Mouse (Mus musculus) forebrain, embryonic 13.5 days (tissue): ENCODE results near the gene Btrc. TPM values are rescaled to one million over a fixed set of nuclear protein-coding genes. Genes with fewer than 3 reads are reported as not detected.
A peak's percentile ranks its signal among the peaks of the same experiment; 100 is the strongest.

ENCODE experiments used
- ATAC-seq: fragments of 200-750 bp; cut with Nextera tagmentation; 2 replicates; pipeline ENCODE4 v1.8.0; 2017
- H3K27ac ChIP-seq: fragments of 300-500 bp; sonication (generic); 2 replicates; pipeline ENCODE4 v1.5.1; 2015; ENCODE audit warnings: inconsistent platforms, mild to moderate bottlenecking, moderate library complexity
- H3K27me3 ChIP-seq: fragments of 300-500 bp; sonication (generic); 2 replicates; pipeline ENCODE4 v1.6.1; 2015; ENCODE audit warnings: mild to moderate bottlenecking, inconsistent platforms
- H3K36me3 ChIP-seq: fragments of 300-500 bp; sonication (generic); 2 replicates; pipeline ENCODE4 v1.6.1; 2015; ENCODE audit warnings: mild to moderate bottlenecking, inconsistent platforms; ENCODE audit not compliant: poor library complexity, severe bottlenecking
- H3K4me1 ChIP-seq: fragments of 300-500 bp; sonication (generic); 2 replicates; pipeline ENCODE4 v1.6.1; 2015; ENCODE audit warnings: inconsistent platforms
- H3K4me2 ChIP-seq: fragments of 300-500 bp; sonication (generic); 2 replicates; pipeline ENCODE4 v1.6.1; 2015; ENCODE audit warnings: inconsistent platforms, mild to moderate bottlenecking, moderate library complexity
- H3K4me3 ChIP-seq: fragments of 300-500 bp; sonication (generic); 2 replicates; pipeline ENCODE4 v1.5.1; 2015; ENCODE audit warnings: mild to moderate bottlenecking, inconsistent platforms
- H3K9ac ChIP-seq: fragments of 300-500 bp; sonication (generic); 2 replicates; pipeline ENCODE4 v1.6.1; 2015; ENCODE audit warnings: mild to moderate bottlenecking, inconsistent platforms
- H3K9me3 ChIP-seq: fragments of 300-500 bp; sonication (generic); replicated peaks from 2 replicates; pipeline ENCODE4 v1.6.1; 2016; ENCODE audit warnings: inconsistent platforms
- WGBS: fragments of 180-500 bp; shearing (Covaris S2); methylation state at CpG from one replicate; pipeline ENCODE4 v1.1.7; 2015; 5-methylcytosine and 5-hydroxymethylcytosine counted together
- polyA plus RNA-seq: library from polyadenylated mRNA; unstranded; fragments of >200 nt; fragmentation: Nextera tagmentation; extraction: Ambion mirVana; gene quantifications from 2 replicates; pipeline ENCODE4 v1.2.1, GENCODE M21; 2015

The Btrc gene
- polyA plus RNA-seq, 1 experiment from 2014 or later: 51.4 TPM

GRCm38 (mm10) chr19:45456896-45457295 lies 93.4 kb downstream of the Btrc start:
- ATAC-seq: no peak
- Histone ChIP-seq H3K4me1 (peaks cover 26% of the 10 kb centered on the region), H3K4me3 (no peak overlapping the region), H3K4me2 (no peak overlapping the region), H3K27me3 (peaks cover 21% of the 10 kb centered on the region), H3K27ac (no peak overlapping the region), H3K36me3 (no peaks in the 10 kb centered on the region), H3K9me3 (no peaks in the 10 kb centered on the region), H3K9ac (no peak overlapping the region)
- WGBS: 82% methylated on average over 7 of the region's 7 CpGs

DNA sequence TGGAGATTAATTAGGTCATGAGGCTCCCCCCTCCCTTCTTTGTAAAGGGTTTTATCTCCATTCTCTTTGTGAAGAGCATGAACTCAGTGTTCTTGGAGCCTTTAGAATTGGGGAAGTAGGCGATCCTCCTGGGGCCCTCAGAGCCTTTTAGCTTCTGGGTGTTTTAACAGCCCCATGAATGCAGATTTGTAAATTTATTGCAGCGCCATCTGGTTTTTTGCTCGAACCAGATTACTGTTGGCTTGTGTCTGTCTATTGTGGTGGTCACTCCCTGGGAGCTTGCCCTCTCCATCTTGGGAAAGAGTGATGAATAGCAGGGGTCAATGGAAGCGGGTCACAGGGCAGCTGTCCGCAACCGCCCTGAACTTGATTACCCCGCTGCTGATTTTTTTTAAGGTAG lies 95.2 kb downstream of the Btrc start:
- no peak for ATAC-seq
- no peaks in the 10 kb centered on the region for H3K9me3 ChIP-seq
- H3K27ac ChIP-seq: no peak overlapping the region
- no peak overlapping the region for H3K9ac ChIP-seq
- no peaks in the 10 kb centered on the region for H3K36me3 ChIP-seq
- peaks cover 30% of the 10 kb centered on the region for H3K27me3 ChIP-seq
- 10% methylated on average over 7 of the region's 7 CpGs for WGBS
- H3K4me1 ChIP-seq: peaks cover 26% of the 10 kb centered on the region
- no peak overlapping the region for H3K4me2 ChIP-seq
- no peak overlapping the region for H3K4me3 ChIP-seq

DNA sequence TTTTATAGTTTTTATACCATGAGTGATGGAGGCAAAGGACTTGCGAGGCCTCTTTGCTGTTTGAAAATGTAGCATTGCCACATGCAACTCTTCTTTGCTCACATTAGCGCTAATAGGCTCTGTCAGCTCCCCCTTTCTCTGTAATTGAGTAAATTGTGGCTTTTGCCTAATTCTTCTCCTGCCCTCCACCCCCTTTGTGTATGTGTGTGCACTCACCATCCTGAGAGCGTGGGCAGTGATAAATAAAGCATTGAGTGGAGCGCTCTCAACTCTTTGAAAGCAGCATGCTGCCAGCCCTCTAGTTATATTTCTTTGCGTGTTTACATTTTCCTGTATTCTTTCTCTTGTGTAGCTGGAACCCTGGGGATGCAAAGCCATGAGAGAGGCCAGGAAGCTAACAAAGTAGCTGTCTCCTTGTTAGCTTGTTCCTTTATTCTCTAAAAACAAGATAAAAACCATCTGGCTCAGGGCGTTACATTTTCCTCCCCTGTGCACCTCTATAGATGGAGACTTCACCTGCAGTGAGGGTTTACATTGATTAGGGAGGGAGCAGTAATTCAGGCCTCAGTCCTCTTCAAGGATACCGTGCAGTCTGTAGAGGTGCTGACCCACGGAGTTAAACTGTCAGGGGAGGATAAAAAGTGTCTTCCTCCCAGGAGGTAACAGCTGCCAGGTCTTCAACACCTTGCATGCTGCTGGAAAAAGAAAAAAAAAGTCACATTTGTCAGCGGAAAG lies 96.6 kb downstream of the Btrc start:
- H3K9ac ChIP-seq: peak overlapping the region; percentile 18
- peaks cover 31% of the 10 kb centered on the region for H3K27me3 ChIP-seq
- no peaks in the 10 kb centered on the region for H3K9me3 ChIP-seq
- H3K4me2 ChIP-seq: no peak overlapping the region
- no peak overlapping the region for H3K4me3 ChIP-seq
- H3K36me3 ChIP-seq: no peaks in the 10 kb centered on the region
- no peak for ATAC-seq
- peaks cover 26% of the 10 kb centered on the region for H3K4me1 ChIP-seq
- 12% methylated on average over 9 of the region's 9 CpGs for WGBS
- 0 out of 2 replicates have a peak overlapping the region, but pooled peaks have one; percentile 15 for H3K27ac ChIP-seq

DNA sequence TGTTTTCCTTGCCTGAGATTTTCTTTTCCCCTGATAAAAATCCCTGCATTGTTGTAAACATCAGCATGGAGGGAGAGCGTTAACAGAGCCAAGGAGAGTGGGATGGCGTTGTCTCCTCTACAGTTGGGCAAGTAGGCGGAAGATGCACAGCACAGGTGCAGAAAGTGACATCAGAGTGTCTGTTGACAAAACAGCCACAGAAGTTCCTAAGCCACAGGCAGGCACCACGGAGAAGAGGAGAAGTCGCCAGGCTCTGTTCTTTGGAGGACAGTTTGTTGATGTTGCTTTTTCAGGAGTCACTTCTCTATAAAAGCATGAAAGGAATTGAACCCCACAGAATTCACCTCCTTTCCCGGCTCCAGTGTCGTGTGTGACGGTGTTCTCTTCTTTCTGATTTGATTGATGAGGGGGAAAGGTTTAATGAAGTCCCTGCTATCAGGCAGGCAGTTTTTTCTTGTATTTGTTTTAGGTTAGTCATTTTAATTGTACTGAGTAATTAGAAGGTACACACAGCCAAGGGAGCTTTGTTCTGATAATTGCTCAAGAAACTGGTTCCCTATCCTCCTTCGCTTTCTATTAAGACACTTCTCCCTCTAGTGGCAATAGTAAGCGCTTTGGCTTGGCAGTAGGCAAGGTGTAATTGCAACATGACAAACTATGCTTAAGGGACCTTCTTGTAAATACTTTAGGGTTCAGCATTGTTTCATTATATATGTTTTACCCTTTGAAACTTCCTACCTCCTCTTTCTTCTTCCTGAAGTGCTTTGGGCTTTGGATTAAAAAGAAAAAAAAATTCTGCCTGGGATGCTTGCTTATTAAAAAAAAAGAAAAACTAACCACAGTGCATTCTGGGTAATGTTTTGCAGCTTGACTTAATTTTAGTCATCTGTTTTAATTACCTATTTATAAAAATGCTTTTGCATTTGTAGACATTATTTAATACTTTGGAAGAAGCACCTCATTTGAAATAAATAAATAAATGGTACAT lies 97.5 kb downstream of the Btrc start:
- Histone ChIP-seq H3K4me2 (no peak overlapping the region), H3K4me1 (peaks cover 26% of the 10 kb centered on the region), H3K4me3 (no peak overlapping the region), H3K27me3 (peaks cover 29% of the 10 kb centered on the region), H3K9me3 (no peaks in the 10 kb centered on the region), H3K9ac (no peak overlapping the region), H3K27ac (peak overlapping the region; percentile 0; the same call in 1 of the 2 replicates), H3K36me3 (no peaks in the 10 kb centered on the region)
- ATAC-seq: no peak; the same call in 1 of the 2 replicates
- 29% methylated on average over 10 of the region's 10 CpGs for WGBS

DNA sequence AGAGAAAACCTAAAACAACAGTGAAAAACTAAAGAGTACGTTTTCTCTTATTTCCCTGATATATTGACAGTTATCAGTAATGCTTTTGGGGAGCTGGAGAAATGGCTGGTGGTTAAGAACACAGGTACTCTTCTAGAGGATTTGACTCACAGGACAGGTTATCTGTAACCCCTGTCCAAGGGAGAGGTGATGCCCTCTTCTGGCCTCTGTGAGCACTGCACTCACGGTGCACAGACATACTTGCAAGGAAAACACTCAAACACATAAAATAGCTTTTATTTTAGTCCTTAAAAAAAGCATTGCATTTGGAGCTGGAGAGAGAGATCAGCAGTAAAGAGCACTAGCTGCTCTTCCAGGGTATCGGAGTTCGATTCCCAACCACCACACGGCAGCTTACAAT lies 106.2 kb downstream of the Btrc start:
- Histone ChIP-seq H3K27ac (no peak overlapping the region), H3K9me3 (no peaks in the 10 kb centered on the region), H3K4me1 (peaks cover 19% of the 10 kb centered on the region), H3K27me3 (no peaks in the 10 kb centered on the region), H3K4me3 (no peak overlapping the region), H3K4me2 (no peak overlapping the region), H3K9ac (no peak overlapping the region), H3K36me3 (no peaks in the 10 kb centered on the region)
- WGBS: 99% methylated on average over 5 of the region's 5 CpGs
- ATAC-seq: no peak

DNA sequence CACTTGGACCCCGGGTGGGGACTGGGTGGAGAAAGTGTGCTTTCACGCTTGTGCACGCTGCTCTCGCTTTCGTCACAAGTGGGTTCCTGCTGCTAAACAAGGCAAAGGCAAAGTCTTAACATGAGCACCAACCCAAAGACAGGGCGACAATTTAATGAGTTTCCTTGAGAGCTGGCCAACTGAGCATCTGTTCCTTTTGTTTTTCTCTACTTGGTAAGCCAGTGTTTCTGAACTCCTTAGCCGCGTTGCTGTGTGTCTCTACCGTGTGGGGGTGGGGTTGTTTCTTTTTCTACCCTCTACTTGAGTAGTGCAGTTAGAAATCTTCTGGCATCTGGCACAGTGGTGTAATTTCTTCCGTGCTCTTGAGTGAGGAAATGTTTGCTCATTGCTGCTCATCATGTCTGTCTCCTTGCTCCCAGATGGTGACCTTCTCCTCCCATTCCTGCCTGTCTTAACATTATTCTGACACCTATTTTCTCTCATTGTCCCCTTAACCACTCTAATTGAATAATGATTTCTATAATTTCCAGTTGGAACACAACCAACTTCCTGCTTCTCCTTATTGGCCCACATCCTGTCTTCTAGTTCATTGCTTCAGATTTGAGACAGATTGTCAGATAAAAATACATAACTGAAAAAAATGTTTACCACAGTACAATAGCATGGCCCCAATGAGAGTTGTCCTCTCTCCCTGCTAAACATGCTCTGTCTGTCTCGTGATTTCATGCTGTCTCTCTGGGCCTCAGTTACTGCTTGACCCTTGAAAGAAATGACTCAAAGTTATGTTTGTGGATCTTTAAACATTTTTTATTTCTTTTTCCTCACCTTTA lies 109.4 kb downstream of the Btrc start:
- no peaks in the 10 kb centered on the region for H3K9me3 ChIP-seq
- H3K27me3 ChIP-seq: no peaks in the 10 kb centered on the region
- 22% methylated on average over 11 of the region's 11 CpGs for WGBS
- no peak overlapping the region for H3K4me3 ChIP-seq
- H3K9ac ChIP-seq: no peak overlapping the region
- no peaks in the 10 kb centered on the region for H3K36me3 ChIP-seq
- peaks cover 48% of the 10 kb centered on the region for H3K4me1 ChIP-seq
- ATAC-seq: peak; percentile 82
- peak overlapping the region; percentile 72 for H3K27ac ChIP-seq
- peak overlapping the region; percentile 21; the same call in 1 of the 2 replicates for H3K4me2 ChIP-seq

- 75% methylated on average over 4 of the region's 4 CpGs for WGBS
- no peak for ATAC-seq
Measured at GRCm38 (mm10) chr19:45474686-45475085, 111.2 kb downstream of the Btrc start.

GRCm38 (mm10) chr19:45475928-45476553 lies 112.5 kb downstream of the Btrc start:
- H3K4me2 ChIP-seq: peak overlapping the region; percentile 55

More at GRCm38 (mm10) chr19:45474686-45475085, 111.2 kb downstream of the Btrc start:
- Histone ChIP-seq H3K4me2 (no peak overlapping the region), H3K9ac (no peak overlapping the region), H3K27me3 (no peaks in the 10 kb centered on the region), H3K4me3 (no peak overlapping the region), H3K9me3 (no peaks in the 10 kb centered on the region), H3K36me3 (no peaks in the 10 kb centered on the region), H3K4me1 (peaks cover 48% of the 10 kb centered on the region), H3K27ac (no peak overlapping the region)

GRCm38 (mm10) chr19:45479548-45479947 lies 116.0 kb downstream of the Btrc start:
- no peak overlapping the region for H3K4me3 ChIP-seq
- no peak overlapping the region for H3K27ac ChIP-seq
- no peaks in the 10 kb centered on the region for H3K27me3 ChIP-seq
- no peak overlapping the region for H3K4me2 ChIP-seq
- H3K9me3 ChIP-seq: no peaks in the 10 kb centered on the region
- H3K4me1 ChIP-seq: peaks cover 32% of the 10 kb centered on the region
- ATAC-seq: no peak
- H3K9ac ChIP-seq: no peak overlapping the region
- WGBS: 95% methylated on average over 6 of the region's 6 CpGs
- no peaks in the 10 kb centered on the region for H3K36me3 ChIP-seq

More at GRCm38 (mm10) chr19:45475928-45476553, 112.5 kb downstream of the Btrc start:
- Histone ChIP-seq H3K4me3 (peak overlapping the region; percentile 13), H3K27ac (peak overlapping the region; percentile 75), H3K9ac (peak overlapping the region; percentile 41; the same call in 1 of the 2 replicates), H3K9me3 (no peaks in the 10 kb centered on the region), H3K4me1 (peaks cover 48% of the 10 kb centered on the region), H3K27me3 (no peaks in the 10 kb centered on the region), H3K36me3 (no peaks in the 10 kb centered on the region)
- WGBS: 11% methylated on average over 24 of the region's 24 CpGs
- peak; percentile 66 for ATAC-seq

- Histone ChIP-seq H3K9me3 (no peaks in the 10 kb centered on the region), H3K4me1 (peaks cover 26% of the 10 kb centered on the region), H3K4me2 (no peak overlapping the region), H3K36me3 (no peaks in the 10 kb centered on the region), H3K27ac (no peak overlapping the region), H3K27me3 (no peaks in the 10 kb centered on the region), H3K4me3 (no peak overlapping the region), H3K9ac (no peak overlapping the region)
- 78% methylated on average over 2 of the region's 2 CpGs for WGBS
- ATAC-seq: no peak
Measured at GRCm38 (mm10) chr19:45480490-45480889, 117.0 kb downstream of the Btrc start.

GRCm38 (mm10) chr19:45480951-45481350 lies 117.4 kb downstream of the Btrc start:
- Histone ChIP-seq H3K27ac (no peak overlapping the region), H3K27me3 (no peaks in the 10 kb centered on the region), H3K4me1 (peaks cover 21% of the 10 kb centered on the region), H3K36me3 (no peaks in the 10 kb centered on the region), H3K4me3 (no peak overlapping the region), H3K4me2 (no peak overlapping the region), H3K9ac (no peak overlapping the region), H3K9me3 (no peaks in the 10 kb centered on the region)
- 84% methylated on average over 4 of the region's 4 CpGs for WGBS
- no peak for ATAC-seq
